28 mouse cellular contexts compared by ENCODE assay signal in the genomic region with DNA sequence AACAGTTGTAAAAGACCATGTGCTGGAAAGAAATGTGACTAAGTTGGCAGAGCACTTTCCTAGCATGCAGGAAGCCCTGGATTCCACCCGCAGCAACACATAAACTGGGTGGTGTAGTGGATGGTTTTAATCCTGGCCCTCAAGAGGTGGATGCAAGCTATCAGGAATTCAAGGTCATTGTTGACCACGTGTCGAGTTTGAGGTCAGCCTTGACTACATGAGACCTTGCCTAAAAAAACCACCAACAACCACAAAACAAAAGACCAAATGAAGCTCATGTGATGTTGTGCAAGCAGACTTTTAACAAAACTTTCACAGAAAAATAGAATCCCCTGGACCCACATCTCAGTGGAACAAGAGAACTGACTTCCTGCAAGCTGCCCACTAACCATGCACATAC.
"Had no signal": no experiment of that assay in that cellular context is flagged by ENCODE, and none has a peak within 500 bp of the region (broad histone marks: within the 10 kb centered on the region; RNA-seq: fewer than 3 reads in every experiment).

No protein-coding gene starts in this region.

- DNase-seq: gastrocnemius, adult 2 months; gastrocnemius, postnatal 10 days; gastrocnemius, postnatal 25 days; heart, adult 2 months; heart, postnatal 14 days; heart, postnatal 36 days; kidney, adult 18-20 months; kidney, adult 8-10 months; kidney, postnatal 10 days; kidney, postnatal 25 days; kidney, postnatal 4 days; liver; liver, embryonic 13.5 days had no signal

- H3K36me3 ChIP-seq: heart, embryonic 13.5 days; heart, embryonic 15.5 days; hindbrain, embryonic 12.5 days; intestine, embryonic 15.5 days; limb, embryonic 10.5 days; limb, embryonic 12.5 days; liver, embryonic 13.5 days; liver, embryonic 15.5 days had no signal

- H3K9me3 ChIP-seq: heart, embryonic 13.5 days; heart, embryonic 15.5 days; hindbrain, embryonic 12.5 days; intestine, embryonic 15.5 days; limb, embryonic 10.5 days; limb, embryonic 12.5 days; liver, embryonic 13.5 days; liver, embryonic 15.5 days had no signal

- H3K4me3 ChIP-seq: gastrocnemius, adult 2 months; heart, adult 2 months; heart, embryonic 13.5 days; heart, embryonic 15.5 days; hindbrain, embryonic 12.5 days; intestine, embryonic 15.5 days; layer of hippocampus, adult 2 months; left cerebral cortex, adult 2 months; limb, embryonic 10.5 days; limb, embryonic 12.5 days; liver, embryonic 13.5 days; liver, embryonic 15.5 days had no signal

- H3K27ac ChIP-seq: gastrocnemius, adult 2 months; heart, adult 2 months; heart, embryonic 13.5 days; heart, embryonic 15.5 days; hindbrain, embryonic 12.5 days; hindbrain, embryonic 14.5 days; intestine, embryonic 15.5 days; layer of hippocampus, adult 2 months; left cerebral cortex, adult 2 months; limb, embryonic 10.5 days; limb, embryonic 12.5 days; liver, embryonic 13.5 days; liver, embryonic 15.5 days had no signal

- H3K9ac ChIP-seq: heart, embryonic 13.5 days; heart, embryonic 15.5 days; hindbrain, embryonic 12.5 days; hindbrain, embryonic 14.5 days; intestine, embryonic 15.5 days; limb, embryonic 12.5 days; liver, embryonic 13.5 days; liver, embryonic 15.5 days had no signal

- ATAC-seq: hindbrain, embryonic 16.5 days; inflammation-experienced regulatory T-cells, adult 6 months; intestine, embryonic 15.5 days; intestine, postnatal 0 days had no signal

- H3K4me2 ChIP-seq: heart, embryonic 11.5 days; heart, embryonic 13.5 days; heart, embryonic 15.5 days; hindbrain, embryonic 12.5 days; hindbrain, embryonic 14.5 days; intestine, embryonic 15.5 days; limb, embryonic 12.5 days; liver, embryonic 11.5 days; liver, embryonic 13.5 days; liver, embryonic 15.5 days had no signal
